Mouse (Mus musculus) neural tube, embryonic 14.5 days (tissue): ENCODE measurements around the gene Saxo1. TPM values are rescaled to one million over a fixed set of nuclear protein-coding genes. Genes with fewer than 3 reads are reported as not detected.

ENCODE experiments used
- ATAC-seq: fragments of 200-750 bp; cut with Nextera tagmentation; 2 replicates; pipeline ENCODE4 v1.8.0; 2017; ENCODE audit warnings: low read depth, mild to moderate bottlenecking, moderate TSS enrichment, moderate library complexity
- H3K27ac ChIP-seq: fragments of 300-500 bp; sonication (generic); 2 replicates; pipeline ENCODE4 v1.5.1; 2014; ENCODE audit warnings: low read depth, mild to moderate bottlenecking, control low read depth, low read length, moderate library complexity, mixed read lengths
- H3K27me3 ChIP-seq: fragments of 300-500 bp; sonication (generic); 2 replicates; pipeline ENCODE4 v1.6.1; 2014; ENCODE audit warnings: low read length; ENCODE audit not compliant: control insufficient read depth, insufficient read depth
- H3K36me3 ChIP-seq: fragments of 300-500 bp; sonication (generic); 2 replicates; pipeline ENCODE4 v1.6.1; 2014; ENCODE audit warnings: low read length, mixed read lengths; ENCODE audit not compliant: control insufficient read depth, insufficient read depth
- H3K4me1 ChIP-seq: fragments of 300-500 bp; sonication (generic); 2 replicates; pipeline ENCODE4 v1.6.1; 2014; ENCODE audit warnings: low read length; ENCODE audit not compliant: control insufficient read depth, insufficient read depth
- H3K4me2 ChIP-seq: fragments of 300-500 bp; sonication (generic); 2 replicates; pipeline ENCODE4 v1.6.1; 2014; ENCODE audit warnings: mild to moderate bottlenecking, low read depth, low read length, control low read depth
- H3K4me3 ChIP-seq: fragments of 300-500 bp; sonication (generic); 2 replicates; pipeline ENCODE4 v1.5.1; 2014; ENCODE audit warnings: low read depth, low read length, control low read depth, mixed read lengths
- H3K9ac ChIP-seq: fragments of 300-500 bp; sonication (generic); replicated peaks from 2 replicates; pipeline ENCODE4 v1.6.1; 2014; ENCODE audit warnings: low read depth, mild to moderate bottlenecking, control low read depth, low read length, mixed read lengths
- H3K9me3 ChIP-seq: fragments of 300-500 bp; sonication (generic); 2 replicates; pipeline ENCODE4 v1.6.1; 2016; ENCODE audit warnings: low read length; ENCODE audit not compliant: control insufficient read depth
- WGBS: fragments of 180-500 bp; shearing (Covaris S2); extraction: QIAGEN DNeasy Blood & Tissue Kit; methylation state at CpG from one replicate; pipeline ENCODE4 v1.1.7; 2014; 5-methylcytosine and 5-hydroxymethylcytosine counted together
- polyA plus RNA-seq: library from polyadenylated mRNA; unstranded; fragments of >200 nt; fragmentation: Nextera tagmentation; extraction: Ambion mirVana; gene quantifications from 2 replicates; pipeline ENCODE4 v1.2.1, GENCODE M21; 2014

Saxo1 gene
- polyA plus RNA-seq, 1 experiment from 2014 or later, result not detected

- H3K4me1 ChIP-seq, result no peaks in the 10 kb centered on the region
- ATAC-seq, result no peak
- H3K27ac ChIP-seq, result no peak overlapping the region
- H3K9me3 ChIP-seq, result no peaks in the 10 kb centered on the region
- no peak overlapping the region for H3K4me2 ChIP-seq
- H3K9ac ChIP-seq, result no peak overlapping the region
- no peaks in the 10 kb centered on the region for H3K27me3 ChIP-seq
- H3K36me3 ChIP-seq, result no peaks in the 10 kb centered on the region
- WGBS, result 97% methylated on average over 3 of the region's 3 CpGs
- H3K4me3 ChIP-seq, result no peak overlapping the region
These were observed 2.9 kb upstream of the Saxo1 start for GRCm38 (mm10) chr4:86561061-86561460.

- WGBS, result 80% methylated on average over 4 of the region's 4 CpGs
- Histone ChIP-seq H3K4me3 (no peak overlapping the region), H3K4me1 (no peaks in the 10 kb centered on the region), H3K9ac (no peak overlapping the region), H3K4me2 (no peak overlapping the region), H3K9me3 (no peaks in the 10 kb centered on the region), H3K27me3 (no peaks in the 10 kb centered on the region), H3K27ac (no peak overlapping the region), H3K36me3 (no peaks in the 10 kb centered on the region)
- ATAC-seq, result no peak
These were observed 878 bp upstream of the Saxo1 start for GRCm38 (mm10) chr4:86559006-86559405.

- Histone ChIP-seq H3K9ac (no peak overlapping the region), H3K9me3 (no peaks in the 10 kb centered on the region), H3K4me2 (no peak overlapping the region), H3K27ac (no peak overlapping the region), H3K27me3 (no peaks in the 10 kb centered on the region), H3K36me3 (no peaks in the 10 kb centered on the region), H3K4me3 (no peak overlapping the region), H3K4me1 (no peaks in the 10 kb centered on the region)
- WGBS, result 58% methylated on average over 7 of the region's 7 CpGs
- no peak for ATAC-seq
These were observed 757 bp downstream of the Saxo1 start for GRCm38 (mm10) chr4:86557371-86557770.

- H3K27me3 ChIP-seq, result no peaks in the 10 kb centered on the region
- H3K4me3 ChIP-seq, result no peak overlapping the region
- peak; percentile 54; the same call in 1 of the 2 replicates for ATAC-seq
- WGBS, result 29% methylated on average over 6 of the region's 6 CpGs
- H3K9me3 ChIP-seq, result no peaks in the 10 kb centered on the region
- H3K4me1 ChIP-seq, result no peaks in the 10 kb centered on the region
- no peak overlapping the region for H3K9ac ChIP-seq
- no peaks in the 10 kb centered on the region for H3K36me3 ChIP-seq
- H3K4me2 ChIP-seq, result no peak overlapping the region
- no peak overlapping the region for H3K27ac ChIP-seq
These were observed 3.0 kb downstream of the Saxo1 start for GRCm38 (mm10) chr4:86555035-86555707.

- H3K27ac ChIP-seq, result no peak overlapping the region
- no peak overlapping the region for H3K4me2 ChIP-seq
- H3K9ac ChIP-seq, result no peak overlapping the region
- H3K4me3 ChIP-seq, result no peak overlapping the region
- H3K9me3 ChIP-seq, result no peaks in the 10 kb centered on the region
- H3K27me3 ChIP-seq, result no peaks in the 10 kb centered on the region
- ATAC-seq, result no peak
- WGBS, result 85% methylated on average over 9 of the region's 9 CpGs
- peaks cover 13% of the 10 kb centered on the region for H3K4me1 ChIP-seq
- no peaks in the 10 kb centered on the region for H3K36me3 ChIP-seq
These were observed 9.8 kb downstream of the Saxo1 start for GRCm38 (mm10) chr4:86548332-86548731.

- Histone ChIP-seq H3K9me3 (no peaks in the 10 kb centered on the region), H3K27ac (no peak overlapping the region), H3K9ac (no peak overlapping the region), H3K4me2 (no peak overlapping the region), H3K4me3 (no peak overlapping the region), H3K4me1 (peaks cover 13% of the 10 kb centered on the region), H3K36me3 (no peaks in the 10 kb centered on the region), H3K27me3 (no peaks in the 10 kb centered on the region)
- ATAC-seq, result 0 out of 2 replicates have a peak, but pooled peaks have one; percentile 45
- WGBS, result 47% methylated on average over 5 of the region's 5 CpGs
These were observed 12.5 kb downstream of the Saxo1 start for GRCm38 (mm10) chr4:86545615-86546014.

GRCm38 (mm10) chr4:86543999-86544398, 14.1 kb downstream of the Saxo1 start:
- Histone ChIP-seq H3K4me1 (peaks cover 13% of the 10 kb centered on the region), H3K4me3 (no peak overlapping the region), H3K27me3 (no peaks in the 10 kb centered on the region), H3K27ac (no peak overlapping the region), H3K9me3 (no peaks in the 10 kb centered on the region), H3K4me2 (no peak overlapping the region), H3K9ac (no peak overlapping the region), H3K36me3 (no peaks in the 10 kb centered on the region)
- peak; percentile 83 for ATAC-seq
- WGBS, result 38% methylated on average over 3 of the region's 3 CpGs

- Histone ChIP-seq H3K27ac (no peak overlapping the region), H3K9me3 (no peaks in the 10 kb centered on the region), H3K4me2 (no peak overlapping the region)
These were observed 16.6 kb downstream of the Saxo1 start for GRCm38 (mm10) chr4:86541573-86541972.

GRCm38 (mm10) chr4:86538936-86539335, 19.2 kb downstream of the Saxo1 start:
- no peaks in the 10 kb centered on the region for H3K9me3 ChIP-seq
- H3K36me3 ChIP-seq, result no peaks in the 10 kb centered on the region
- no peaks in the 10 kb centered on the region for H3K27me3 ChIP-seq
- 94% methylated on average over 5 of the region's 5 CpGs for WGBS
- ATAC-seq, result no peak
- no peak overlapping the region for H3K9ac ChIP-seq
- H3K4me1 ChIP-seq, result peaks cover 5% of the 10 kb centered on the region; the same call in 1 of the 2 replicates
- no peak overlapping the region for H3K4me3 ChIP-seq
- H3K27ac ChIP-seq, result no peak overlapping the region
- H3K4me2 ChIP-seq, result no peak overlapping the region

More at GRCm38 (mm10) chr4:86541573-86541972, 16.6 kb downstream of the Saxo1 start:
- no peaks in the 10 kb centered on the region for H3K27me3 ChIP-seq
- H3K4me3 ChIP-seq, result no peak overlapping the region
- ATAC-seq, result no peak
- no peaks in the 10 kb centered on the region for H3K36me3 ChIP-seq
- H3K9ac ChIP-seq, result no peak overlapping the region
- 75% methylated on average over 1 of the region's 1 CpGs for WGBS
- peaks cover 13% of the 10 kb centered on the region for H3K4me1 ChIP-seq
